Comparison of ENCODE assay signal across 9 mouse cellular contexts in the genomic region with DNA sequence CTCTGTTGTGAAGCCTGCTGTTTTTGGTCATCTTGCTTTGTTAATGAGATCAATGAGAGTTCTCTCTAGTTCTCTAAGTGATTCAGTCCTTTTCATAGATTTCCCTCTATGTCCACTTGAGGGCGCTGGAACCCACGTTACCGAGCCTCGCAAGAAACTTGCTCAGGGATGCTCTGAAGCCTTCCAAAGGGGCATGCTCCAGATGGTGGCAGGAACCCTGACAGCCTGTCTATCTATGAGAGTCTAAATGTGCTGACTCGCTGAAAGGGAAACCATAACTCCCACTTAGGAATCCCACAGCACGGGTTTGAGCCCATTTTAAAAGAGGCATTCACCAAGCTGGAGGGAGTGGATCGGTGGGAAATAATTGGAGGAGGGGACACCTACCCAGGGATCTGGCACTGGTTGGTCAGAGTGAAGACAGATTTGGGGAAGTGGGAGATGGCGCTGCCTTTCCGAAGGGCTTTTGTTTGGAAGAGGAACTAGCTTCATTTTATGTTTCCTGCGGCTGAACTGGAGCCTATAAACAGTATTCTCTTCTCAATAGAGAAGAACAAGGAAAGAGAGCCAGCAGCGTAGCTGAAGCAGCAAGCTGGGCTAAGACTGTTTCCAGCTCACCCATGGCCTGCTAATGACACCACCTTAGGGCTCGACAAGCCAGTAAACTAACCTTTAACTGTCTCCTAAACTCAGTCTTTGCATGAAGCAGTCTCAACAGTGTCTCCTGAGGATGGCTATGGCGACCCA. TPM values are rescaled to one million over a fixed set of nuclear protein-coding genes. Genes with fewer than 3 reads are reported as not detected.
DNase-seq lines count a peak whose midpoint lies in the region; ATAC-seq and TF ChIP-seq lines count a peak whose summit lies in the region.
"Had no signal": no experiment of that assay in that cellular context is flagged by ENCODE, and none has a peak within 500 bp of the region (broad histone marks: within the 10 kb centered on the region; RNA-seq: fewer than 3 reads in every experiment).

No protein-coding gene starts in this region.

- no peaks in the 10 kb centered on the region for H3K36me3 ChIP-seq in heart, embryonic 12.5 days
- H3K36me3 ChIP-seq in forebrain, postnatal 0 days (ENCODE audit: insufficient read depth), result no peaks in the 10 kb centered on the region
- H3K36me3 ChIP-seq in intestine, embryonic 15.5 days, result no peaks in the 10 kb centered on the region
- H3K36me3 ChIP-seq in midbrain, embryonic 16.5 days (ENCODE audit: control insufficient read depth, insufficient read depth, low read length), result no peaks in the 10 kb centered on the region

- no peak for DNase-seq in heart, adult 11 months
- DNase-seq in cerebellum, adult 18-20 months, result peak; percentile 66
- peak; percentile 93 for DNase-seq in forebrain, postnatal 0 days
- DNase-seq in left cerebral cortex, postnatal 4 days, result peak; percentile 86
- peak; percentile 27 for DNase-seq in testis, postnatal 14 days (ENCODE audit: low spot score)

- peak; percentile 90 for TF ChIP-seq CTCF in forebrain, postnatal 0 days (IDR thresholded peaks at IDR 0.05; ENCODE audit: low read depth)

- H3K27me3 ChIP-seq in heart, embryonic 12.5 days (replicated peaks), result no peaks in the 10 kb centered on the region
- no peaks in the 10 kb centered on the region for H3K27me3 ChIP-seq in forebrain, postnatal 0 days (ENCODE audit: insufficient read depth, low read length)
- no peaks in the 10 kb centered on the region for H3K27me3 ChIP-seq in intestine, embryonic 15.5 days (replicated peaks)
- no peaks in the 10 kb centered on the region for H3K27me3 ChIP-seq in midbrain, embryonic 16.5 days (ENCODE audit: control insufficient read depth, insufficient read depth, low read depth, low read length)
- H3K27me3 ChIP-seq: CH12.LX had no signal

- ATAC-seq in heart, embryonic 12.5 days (ENCODE audit: insufficient number of reproducible peaks, low FRiP score), result no peak
- peak; percentile 91 for ATAC-seq in forebrain, postnatal 0 days
- peak; percentile 59; the same call in 1 of the 2 replicates for ATAC-seq in intestine, embryonic 15.5 days
- peak; percentile 91 for ATAC-seq in midbrain, embryonic 16.5 days

- no peak overlapping the region for H3K4me3 ChIP-seq in heart, embryonic 12.5 days
- peak overlapping the region; percentile 23 for H3K4me3 ChIP-seq in forebrain, postnatal 0 days (ENCODE audit: low read depth, low read length)
- no peak overlapping the region for H3K4me3 ChIP-seq in intestine, embryonic 15.5 days (replicated peaks)
- H3K4me3 ChIP-seq in midbrain, embryonic 16.5 days (ENCODE audit: low read depth, low read length), result no peak overlapping the region

- peak overlapping the region; percentile 3; the same call in 1 of the 2 replicates for H3K4me2 ChIP-seq in heart, embryonic 12.5 days
- peak overlapping the region; percentile 50 for H3K4me2 ChIP-seq in forebrain, postnatal 0 days (ENCODE audit: low read depth)
- peak overlapping the region; percentile 14; the same call in 1 of the 2 replicates for H3K4me2 ChIP-seq in intestine, embryonic 15.5 days (replicated peaks)
- peak overlapping the region; percentile 42 for H3K4me2 ChIP-seq in midbrain, embryonic 16.5 days (ENCODE audit: low read length)

- H3K4me1 ChIP-seq in heart, embryonic 12.5 days (replicated peaks), result peaks cover 3% of the 10 kb centered on the region; the same call in 1 of the 2 replicates
- peaks cover 11% of the 10 kb centered on the region for H3K4me1 ChIP-seq in forebrain, postnatal 0 days (ENCODE audit: insufficient read depth)
- H3K4me1 ChIP-seq in intestine, embryonic 15.5 days (replicated peaks), result no peaks in the 10 kb centered on the region; the same call in 1 of the 2 replicates
- H3K4me1 ChIP-seq in midbrain, embryonic 16.5 days (ENCODE audit: control insufficient read depth, insufficient read depth, low read length), result peaks cover 10% of the 10 kb centered on the region

- H3K9ac ChIP-seq in heart, embryonic 12.5 days, result no peak overlapping the region
- no peak overlapping the region for H3K9ac ChIP-seq in forebrain, postnatal 0 days
- no peak overlapping the region for H3K9ac ChIP-seq in intestine, embryonic 15.5 days
- H3K9ac ChIP-seq in midbrain, embryonic 16.5 days (ENCODE audit: low read depth, low read length), result no peak overlapping the region

- H3K27ac ChIP-seq in heart, embryonic 12.5 days (ENCODE audit: poor library complexity, severe bottlenecking), result no peak overlapping the region
- H3K27ac ChIP-seq in forebrain, postnatal 0 days (ENCODE audit: low read depth, low read length), result peak overlapping the region; percentile 58
- no peak overlapping the region for H3K27ac ChIP-seq in intestine, embryonic 15.5 days
- H3K27ac ChIP-seq in midbrain, embryonic 16.5 days (ENCODE audit: low read length), result peak overlapping the region; percentile 57

- H3K9me3 ChIP-seq in heart, embryonic 12.5 days (replicated peaks), result no peaks in the 10 kb centered on the region
- H3K9me3 ChIP-seq in forebrain, postnatal 0 days (ENCODE audit: low read length), result no peaks in the 10 kb centered on the region
- no peaks in the 10 kb centered on the region for H3K9me3 ChIP-seq in intestine, embryonic 15.5 days
- H3K9me3 ChIP-seq in midbrain, embryonic 16.5 days (replicated peaks; ENCODE audit: control insufficient read depth, low read length, poor library complexity, severe bottlenecking), result no peaks in the 10 kb centered on the region

- intact Hi-C loops in left cerebral cortex, postnatal 4 days (cut with DNase I), result loop anchor here (10.0 kb wide), 1 partner anchor 1758 kb away; no protein-coding TSS in a partner anchor

- WGBS in heart, embryonic 12.5 days, result 39% methylated on average over 13 of the region's 13 CpGs
- 20% methylated on average over 13 of the region's 13 CpGs for WGBS in forebrain, postnatal 0 days
- 36% methylated on average over 13 of the region's 13 CpGs for WGBS in intestine, embryonic 15.5 days
- 32% methylated on average over 13 of the region's 13 CpGs for WGBS in midbrain, embryonic 16.5 days

RNA-seq across cellular contexts. Expression of a gene that starts 32.8 kb away (rescaled TPM):
- polyA plus RNA-seq in heart, embryonic 12.5 days (2016; fragmentation: Nextera tagmentation; extraction: Ambion mirVana), result not detected in 2 replicates
- not detected in 2 replicates for total RNA-seq in forebrain, postnatal 0 days (2014; rRNA removed)
- polyA plus RNA-seq in forebrain, postnatal 0 days (2015; fragmentation: Nextera tagmentation; extraction: Ambion mirVana), result not detected in 2 replicates
- polyA plus RNA-seq in intestine, embryonic 15.5 days (2015; fragmentation: Nextera tagmentation; extraction: Ambion mirVana), result 0.11 and 0.14 TPM in 2 replicates
- total RNA-seq in left cerebral cortex, postnatal 4 days (2021), result not detected
- not detected in 2 replicates for polyA plus RNA-seq in midbrain, embryonic 16.5 days (2015; fragmentation: Nextera tagmentation; extraction: Ambion mirVana)
- total RNA-seq: CH12.LX had no signal

Comparison
In these comparisons a context has a peak if more than half of its experiments do, and no peak if none do; other contexts are left out.
1. H3K27ac ChIP-seq: peak in forebrain, postnatal 0 days (single experiment) and midbrain, embryonic 16.5 days (single experiment); none in heart, embryonic 12.5 days (single experiment) and intestine, embryonic 15.5 days (single experiment).
2. Peak in every context shown above with its lines, with median percentiles within 50 percentile points of each other: H3K4me2 ChIP-seq.